Mouse (Mus musculus): Measurements from ENCODE around the gene Ptprt.

GRCm38 (mm10) chr2:162636387-162637009 is 24.4 kb downstream of the Ptprt start:
- no peak for TF ChIP-seq POLR2A (IDR thresholded peaks at IDR 0.05; ENCODE audit: insufficient read depth, low read depth, low read length)
- TF ChIP-seq CTCF (IDR thresholded peaks at IDR 0.05): no peak

Data from heart, adult 2 months (tissue).